Mouse (Mus musculus): ENCODE data around the gene Cdk2ap2. TPM values are rescaled to one million over a fixed set of nuclear protein-coding genes. Genes with fewer than 3 reads are reported as not detected.
"Not testable (repeated sequence)": the region's sequence is repeated elsewhere in the genome, so short reads cannot be mapped to it uniquely, and the experiment has no call there.

Gene Cdk2ap2
- polyA plus RNA-seq, 1 experiment: 200 TPM

DNA sequence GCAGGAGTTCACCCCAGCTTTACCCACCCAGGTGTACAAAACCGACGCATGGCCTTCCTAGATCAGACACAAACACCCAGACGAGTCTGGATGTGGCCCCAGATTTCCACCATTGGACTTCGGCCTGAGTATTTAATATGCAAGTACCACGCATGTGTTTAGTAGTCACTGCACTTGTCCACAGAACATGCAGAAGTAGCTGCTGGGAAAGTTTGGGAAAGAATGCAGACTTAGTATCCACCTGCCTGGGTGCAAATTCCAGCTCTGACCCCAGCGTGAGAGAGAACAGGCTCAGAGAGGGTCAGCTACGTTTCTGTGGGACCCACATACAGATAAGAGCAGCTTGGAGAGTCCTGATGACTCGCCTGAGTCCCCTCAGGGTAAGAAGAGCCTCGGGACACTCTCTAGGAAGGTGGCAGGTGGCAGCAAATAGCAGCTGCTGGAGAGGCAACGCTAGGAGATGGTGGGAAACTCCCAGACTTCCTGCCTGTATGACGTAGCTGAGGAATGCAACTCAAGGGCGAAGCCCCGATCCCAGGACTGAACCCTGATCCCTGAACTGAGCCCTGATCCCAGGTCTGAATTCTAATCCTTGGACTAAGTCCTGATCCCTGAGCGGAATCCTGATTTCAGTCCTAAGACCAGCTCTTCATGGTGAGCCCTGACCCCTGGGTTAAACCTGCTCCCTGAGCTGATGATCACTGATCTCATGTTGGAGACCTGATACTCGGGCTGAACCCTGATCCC lies 40.9 kb upstream of the Cdk2ap2 start:
- Histone ChIP-seq H3K4me3 (replicated peaks; ENCODE audit: extremely low read depth, low read depth, low read length) (no peak overlapping the region), H3K4me1 (ENCODE audit: control insufficient read depth, insufficient read depth, low read length) (peaks cover 4% of the 10 kb centered on the region; the same call in 1 of the 2 replicates)
- DNase-seq: no peak
- TF ChIP-seq CTCF (IDR thresholded peaks at IDR 0.05; ENCODE audit: insufficient read depth, low read length) (no peak), POLR2A (IDR thresholded peaks at IDR 0.05; ENCODE audit: borderline replicate concordance, extremely low read depth, low read depth, low read length) (no peak)
- WGBS: 54% methylated on average over 15 of the region's 15 CpGs

DNA sequence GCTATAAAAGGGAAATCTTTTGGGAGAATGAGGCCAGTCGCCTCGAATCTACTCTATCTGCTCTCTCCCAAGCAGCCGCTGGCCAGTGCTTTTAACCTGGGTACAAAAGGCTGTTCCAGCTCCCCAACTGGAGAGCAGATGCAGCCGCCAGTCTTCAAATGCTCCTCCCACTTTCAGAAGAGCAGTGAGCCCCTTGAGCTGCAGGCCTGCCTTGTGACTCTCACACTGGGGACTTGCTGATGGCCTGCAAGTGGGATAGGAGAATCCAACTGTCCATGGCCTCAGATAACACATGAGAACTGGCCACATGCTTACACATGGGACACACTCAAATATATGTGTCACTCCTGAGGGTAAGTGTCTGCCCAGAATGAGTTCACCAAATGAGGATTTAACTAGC lies 40.3 kb upstream of the Cdk2ap2 start:
- no peak for DNase-seq
- 66% methylated on average over 4 of the region's 4 CpGs for WGBS

DNA sequence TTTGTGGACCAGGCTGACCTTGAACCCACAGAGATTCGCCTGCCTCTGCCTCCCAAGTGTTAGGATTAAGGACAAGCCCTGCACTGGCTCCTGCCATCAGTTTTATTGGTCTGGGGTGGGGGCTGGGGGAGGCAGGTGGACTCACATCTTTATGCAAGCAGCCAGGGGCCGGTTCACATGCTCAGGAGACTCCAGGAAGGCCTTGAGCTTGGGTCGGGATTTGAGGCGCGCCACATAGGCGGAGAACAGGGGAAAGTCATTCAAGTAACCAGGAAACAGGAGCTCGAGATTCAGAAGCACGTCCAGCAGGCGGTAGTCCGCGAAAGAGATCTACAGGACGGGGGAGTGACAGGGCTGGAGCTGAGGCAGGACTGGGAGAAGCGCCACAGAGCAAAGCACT lies 39.6 kb upstream of the Cdk2ap2 start:
- 91% methylated on average over 13 of the region's 13 CpGs for WGBS
- Histone ChIP-seq H3K4me1 (ENCODE audit: control insufficient read depth, insufficient read depth, low read length) (peaks cover 4% of the 10 kb centered on the region; the same call in 1 of the 2 replicates), H3K4me3 (replicated peaks; ENCODE audit: extremely low read depth, low read depth, low read length) (no peak overlapping the region)
- DNase-seq: no peak
- TF ChIP-seq CTCF (IDR thresholded peaks at IDR 0.05; ENCODE audit: insufficient read depth, low read length) (no peak), POLR2A (IDR thresholded peaks at IDR 0.05; ENCODE audit: borderline replicate concordance, extremely low read depth, low read depth, low read length) (no peak)

More for the DNA sequence above, 40.3 kb upstream of the Cdk2ap2 start:
- H3K4me3 ChIP-seq (replicated peaks; ENCODE audit: extremely low read depth, low read depth, low read length): no peak overlapping the region
- TF ChIP-seq POLR2A (IDR thresholded peaks at IDR 0.05; ENCODE audit: borderline replicate concordance, extremely low read depth, low read depth, low read length): no peak
- TF ChIP-seq CTCF (IDR thresholded peaks at IDR 0.05; ENCODE audit: insufficient read depth, low read length): no peak
- H3K4me1 ChIP-seq (ENCODE audit: control insufficient read depth, insufficient read depth, low read length): peaks cover 4% of the 10 kb centered on the region; the same call in 1 of the 2 replicates

DNA sequence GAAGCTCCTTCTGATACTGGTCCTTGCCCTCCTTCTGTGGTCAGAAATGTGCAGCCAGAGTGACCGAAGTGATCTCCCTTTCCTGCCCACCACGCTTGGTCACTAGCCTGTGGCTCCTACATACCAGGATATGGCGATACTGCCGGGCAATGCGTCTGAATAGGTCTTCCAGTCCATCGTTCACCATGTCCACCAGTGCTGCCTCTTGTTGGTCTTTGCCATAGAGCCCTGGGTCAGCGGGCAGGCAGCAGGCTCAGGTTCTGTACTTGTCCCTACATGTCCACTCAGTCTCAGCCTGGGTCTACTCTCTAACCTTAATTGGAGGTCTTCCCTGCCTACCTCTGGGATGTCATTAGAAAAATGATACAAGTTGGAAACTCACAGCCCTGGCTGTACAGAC lies 39.0 kb upstream of the Cdk2ap2 start:
- 96% methylated on average over 7 of the region's 7 CpGs for WGBS
- H3K4me1 ChIP-seq (ENCODE audit: control insufficient read depth, insufficient read depth, low read length): peaks cover 4% of the 10 kb centered on the region; the same call in 1 of the 2 replicates
- DNase-seq: no peak
- TF ChIP-seq CTCF (IDR thresholded peaks at IDR 0.05; ENCODE audit: insufficient read depth, low read length) (no peak), POLR2A (IDR thresholded peaks at IDR 0.05; ENCODE audit: borderline replicate concordance, extremely low read depth, low read depth, low read length) (no peak)
- H3K4me3 ChIP-seq (replicated peaks; ENCODE audit: extremely low read depth, low read depth, low read length): no peak overlapping the region

DNA sequence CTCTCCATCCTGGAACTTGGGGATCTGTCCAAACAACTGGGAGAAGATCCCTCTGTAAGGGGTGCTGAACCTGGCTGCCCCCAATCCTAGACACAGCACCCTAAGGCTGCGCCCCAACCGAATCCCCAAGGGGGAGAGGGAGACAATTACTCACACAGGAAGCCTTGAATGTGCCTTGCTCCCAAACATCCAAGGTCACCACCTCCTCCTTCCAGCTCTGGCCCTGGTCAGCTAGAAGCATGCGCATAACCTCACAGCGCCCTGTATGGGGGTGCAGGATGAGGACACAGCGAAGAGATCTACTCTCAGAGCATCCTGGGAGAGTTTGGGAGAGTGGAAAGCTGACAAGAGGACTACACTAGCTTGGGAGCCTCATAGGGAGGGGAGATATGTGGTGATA lies 38.4 kb upstream of the Cdk2ap2 start:
- Histone ChIP-seq H3K4me1 (ENCODE audit: control insufficient read depth, insufficient read depth, low read length) (peaks cover 4% of the 10 kb centered on the region; the same call in 1 of the 2 replicates), H3K4me3 (replicated peaks; ENCODE audit: extremely low read depth, low read depth, low read length) (no peak overlapping the region)
- no peak for TF ChIP-seq CTCF (IDR thresholded peaks at IDR 0.05; ENCODE audit: insufficient read depth, low read length)
- no peak for TF ChIP-seq POLR2A (IDR thresholded peaks at IDR 0.05; ENCODE audit: borderline replicate concordance, extremely low read depth, low read depth, low read length)
- 82% methylated on average over 5 of the region's 5 CpGs for WGBS
- no peak for DNase-seq

DNA sequence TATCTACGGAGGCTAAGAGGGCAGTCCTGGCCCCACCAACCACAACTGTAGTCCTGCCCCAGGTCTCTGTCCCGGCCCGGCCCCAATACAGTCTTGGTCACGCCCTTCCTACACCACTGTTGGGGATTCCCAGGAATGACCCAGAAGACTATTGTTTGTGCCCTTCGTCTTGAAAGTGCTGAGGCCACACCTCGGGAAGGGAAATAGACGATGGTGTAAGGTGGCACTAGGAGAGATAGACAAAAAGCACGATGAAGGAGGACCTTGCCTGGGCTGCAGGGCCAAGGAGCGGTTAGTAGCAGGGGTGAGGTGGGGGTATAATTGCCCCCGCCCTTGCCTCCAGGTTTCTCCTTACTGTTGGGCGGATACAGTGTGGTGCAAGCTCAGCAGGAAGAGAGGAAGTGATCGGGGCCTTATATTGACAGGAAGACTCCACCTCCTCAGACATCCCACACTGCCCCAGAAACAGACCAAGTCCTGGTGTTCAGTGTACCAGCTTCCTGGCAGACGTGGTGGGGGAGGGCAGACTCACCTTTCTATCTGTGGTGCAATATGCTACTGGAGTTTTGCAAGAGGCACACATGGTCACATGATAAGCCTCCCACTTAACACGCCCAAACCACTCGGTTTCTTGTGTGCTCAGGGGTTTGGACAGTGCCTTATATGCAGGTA lies 37.8 kb upstream of the Cdk2ap2 start, which contains the start of gene Gstp3:
Gene Gstp3 (minus strand): TSS at position 501 of the 672 bp plus-strand sequence.
- H3K4me3 ChIP-seq (replicated peaks; ENCODE audit: extremely low read depth, low read depth, low read length): no peak within 1 kb of the TSS
- peaks cover 4% of the 10 kb centered on the region; the same call in 1 of the 2 replicates for H3K4me1 ChIP-seq (ENCODE audit: control insufficient read depth, insufficient read depth, low read length)
- no peak for DNase-seq
- WGBS: 54% methylated on average over 15 of the region's 15 CpGs
- 0 out of 2 replicates have a peak, but pooled peaks have one; percentile 15 for TF ChIP-seq POLR2A (IDR thresholded peaks at IDR 0.05; ENCODE audit: borderline replicate concordance, extremely low read depth, low read depth, low read length)
- no peak for TF ChIP-seq CTCF (IDR thresholded peaks at IDR 0.05; ENCODE audit: insufficient read depth, low read length)

DNA sequence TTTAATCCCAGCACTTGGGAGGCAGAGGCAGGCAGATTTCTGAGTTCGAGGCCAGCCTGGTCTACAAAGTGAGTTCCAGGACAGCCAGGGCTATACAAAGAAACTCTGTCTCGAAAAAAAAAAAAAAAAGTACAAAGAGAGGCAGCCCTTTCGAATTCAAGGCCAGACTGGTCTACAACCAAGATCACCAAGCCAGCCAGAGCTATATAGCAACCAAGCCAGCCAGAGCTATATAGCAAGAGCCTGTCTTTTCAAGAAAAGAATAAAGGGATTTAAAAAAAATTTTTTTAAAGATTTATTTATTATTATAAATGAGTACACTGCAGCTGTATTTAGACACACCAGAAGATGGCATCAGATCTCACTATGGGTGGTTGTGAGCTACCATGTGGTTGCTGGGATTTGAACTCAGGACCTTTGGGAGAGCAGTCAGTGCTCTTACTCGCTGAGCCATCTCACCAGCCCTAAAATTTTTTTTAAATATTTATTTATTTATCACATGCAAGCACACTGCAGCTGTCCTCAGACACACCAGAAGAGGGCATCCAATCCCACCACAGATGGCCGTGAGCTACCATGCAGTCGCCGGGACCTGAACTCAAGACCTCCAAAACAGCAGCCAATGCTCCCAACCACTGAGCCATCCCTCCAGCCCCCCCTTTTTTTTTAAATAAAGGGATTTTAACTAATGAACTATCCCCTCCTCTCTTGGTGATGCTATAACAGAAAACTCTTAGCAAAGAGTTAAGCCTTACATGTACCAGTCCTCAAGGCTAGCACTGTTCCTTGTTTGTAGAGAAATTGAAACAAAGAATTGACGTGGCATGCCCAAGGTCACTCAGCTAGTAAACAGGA lies 36.7 kb upstream of the Cdk2ap2 start:
- not testable (repeated sequence) for H3K4me3 ChIP-seq (replicated peaks; ENCODE audit: extremely low read depth, low read depth, low read length); DNase-seq; H3K4me1 ChIP-seq (ENCODE audit: control insufficient read depth, insufficient read depth, low read length)
- WGBS: 85% methylated on average over 8 of the region's 8 CpGs

DNA sequence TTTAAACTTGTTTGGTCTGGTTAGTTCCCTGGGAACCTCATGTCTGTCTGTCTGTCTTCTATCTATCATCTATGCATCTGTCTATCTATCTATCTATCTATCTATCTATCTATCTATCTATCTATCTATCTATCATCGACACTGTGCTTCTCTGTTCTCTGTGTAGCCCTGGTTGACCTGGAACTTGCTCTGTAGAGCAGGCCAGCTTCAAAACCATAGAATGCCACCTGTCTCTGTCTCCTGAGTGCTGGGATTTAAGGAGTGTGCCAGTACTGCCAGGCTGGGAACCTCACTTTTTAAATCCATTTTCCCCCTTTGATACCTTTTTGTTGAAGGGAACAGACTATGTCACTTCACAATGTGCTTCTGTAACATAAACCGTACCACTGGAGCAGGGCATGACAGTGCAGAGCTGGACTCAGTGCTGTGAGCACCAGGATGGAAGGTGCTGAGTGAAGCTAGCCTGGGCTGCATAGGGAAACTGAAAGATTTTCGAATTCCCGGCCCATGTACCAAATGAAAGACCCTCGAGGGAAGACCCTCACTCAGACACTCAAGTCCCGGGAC lies 36.0 kb upstream of the Cdk2ap2 start:
- TF ChIP-seq CTCF (IDR thresholded peaks at IDR 0.05; ENCODE audit: insufficient read depth, low read length): no peak
- TF ChIP-seq POLR2A (IDR thresholded peaks at IDR 0.05; ENCODE audit: borderline replicate concordance, extremely low read depth, low read depth, low read length): no peak

DNA sequence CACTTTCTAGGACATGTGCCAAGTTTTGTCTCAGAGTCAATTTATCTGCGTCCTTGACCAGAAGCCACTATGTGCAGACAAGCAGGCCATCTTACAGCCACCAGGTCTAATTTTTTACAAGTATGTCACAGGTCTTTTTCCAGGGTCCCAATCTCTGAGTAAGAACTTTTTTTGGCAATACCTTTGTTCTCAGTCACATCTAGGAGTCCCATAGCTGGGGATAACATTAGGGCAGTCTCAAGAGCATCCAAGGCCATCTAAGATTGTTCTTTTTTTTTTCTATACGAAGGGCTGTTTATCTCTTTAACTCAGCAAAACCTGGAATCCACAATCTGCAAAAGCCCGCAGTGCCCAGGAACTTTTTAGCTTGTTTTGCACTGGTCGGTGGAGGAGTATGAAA lies 33.6 kb upstream of the Cdk2ap2 start:
- 47% methylated on average over 4 of the region's 4 CpGs for WGBS
- not testable (repeated sequence) for H3K4me1 ChIP-seq (ENCODE audit: control insufficient read depth, insufficient read depth, low read length)

More for the DNA sequence above, 36.0 kb upstream of the Cdk2ap2 start:
- no peak for DNase-seq
- peaks cover 4% of the 10 kb centered on the region; the same call in 1 of the 2 replicates for H3K4me1 ChIP-seq (ENCODE audit: control insufficient read depth, insufficient read depth, low read length)
- 84% methylated on average over 6 of the region's 6 CpGs for WGBS
- no peak overlapping the region for H3K4me3 ChIP-seq (replicated peaks; ENCODE audit: extremely low read depth, low read depth, low read length)

DNA sequence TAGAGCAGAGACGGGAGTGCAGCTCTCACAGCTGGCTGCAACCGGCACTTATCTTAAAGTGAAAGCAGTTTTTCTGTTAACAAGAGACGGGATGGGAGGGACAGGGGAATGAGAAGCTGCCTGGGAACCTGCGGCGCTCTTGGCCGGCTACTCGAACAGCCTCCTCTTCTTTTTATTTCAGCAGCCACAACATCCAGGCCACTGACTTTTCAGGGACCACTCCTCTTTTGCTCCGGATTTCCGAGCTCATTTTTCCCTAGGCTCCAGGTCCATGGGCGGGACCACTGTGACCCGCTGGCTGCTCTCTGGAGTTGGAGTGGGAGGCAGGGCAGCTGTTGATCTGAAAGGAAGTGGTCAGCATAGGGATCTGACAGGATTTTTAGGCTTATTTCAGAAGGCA lies 32.5 kb upstream of the Cdk2ap2 start:
- H3K4me1 ChIP-seq (ENCODE audit: control insufficient read depth, insufficient read depth, low read length); DNase-seq; H3K4me3 ChIP-seq (replicated peaks; ENCODE audit: extremely low read depth, low read depth, low read length): not testable (repeated sequence)
- 3% methylated on average over 6 of the region's 11 CpGs for WGBS

More for the DNA sequence above, 33.6 kb upstream of the Cdk2ap2 start:
- not testable (repeated sequence) for H3K4me3 ChIP-seq (replicated peaks; ENCODE audit: extremely low read depth, low read depth, low read length); DNase-seq
